Mouse (Mus musculus) liver, embryonic 12.5 days (tissue): ENCODE data around the gene Krt14. TPM values are rescaled to one million over a fixed set of nuclear protein-coding genes. Genes with fewer than 3 reads are reported as not detected.

ENCODE experiments used
- ATAC-seq: fragments of 200-750 bp; cut with Nextera tagmentation; 2 replicates; pipeline ENCODE4 v1.8.0; 2017; ENCODE audit warnings: moderate number of reproducible peaks, mild to moderate bottlenecking, moderate library complexity
- H3K27ac ChIP-seq: fragments of 300-500 bp; sonication (generic); 2 replicates; pipeline ENCODE4 v1.5.1; 2016; ENCODE audit warnings: mild to moderate bottlenecking
- H3K27me3 ChIP-seq: fragments of 300-500 bp; sonication (generic); replicated peaks from 2 replicates; pipeline ENCODE4 v1.6.1; 2016; ENCODE audit warnings: mild to moderate bottlenecking, moderate library complexity
- H3K36me3 ChIP-seq: fragments of 300-500 bp; sonication (generic); 2 replicates; pipeline ENCODE4 v1.6.1; 2016; ENCODE audit warnings: mild to moderate bottlenecking, moderate library complexity
- H3K4me1 ChIP-seq: fragments of 300-500 bp; sonication (generic); 2 replicates; pipeline ENCODE4 v1.6.1; 2016
- H3K4me2 ChIP-seq: fragments of 300-500 bp; sonication (generic); 2 replicates; pipeline ENCODE4 v1.6.1; 2016; ENCODE audit warnings: mild to moderate bottlenecking, moderate library complexity
- H3K4me3 ChIP-seq: fragments of 300-500 bp; sonication (generic); 2 replicates; pipeline ENCODE4 v1.5.1; 2016; ENCODE audit warnings: mild to moderate bottlenecking, moderate library complexity
- H3K9ac ChIP-seq: fragments of 300-500 bp; sonication (generic); 2 replicates; pipeline ENCODE4 v1.6.1; 2016; ENCODE audit warnings: mild to moderate bottlenecking, moderate library complexity
- H3K9me3 ChIP-seq: fragments of 300-500 bp; sonication (generic); replicated peaks from 2 replicates; pipeline ENCODE4 v1.6.1; 2016; ENCODE audit warnings: mild to moderate bottlenecking, moderate library complexity
- WGBS: fragments of 180-500 bp; shearing (Covaris S2); methylation state at CpG from one replicate; pipeline ENCODE4 v1.1.7; 2016; ENCODE audit not compliant: insufficient replicate concordance; 5-methylcytosine and 5-hydroxymethylcytosine counted together
- polyA plus RNA-seq: library from polyadenylated mRNA; unstranded; fragments of >200 nt; fragmentation: Nextera tagmentation; extraction: Ambion mirVana; gene quantifications from 2 replicates; pipeline ENCODE4 v1.2.1, GENCODE M21; 2016

Krt14 gene
- polyA plus RNA-seq, 1 experiment from 2014 or later: 1.1 TPM

GRCm38 (mm10) chr11:100157331-100157730 is 50.0 kb downstream of the Krt14 start:
- H3K27me3 ChIP-seq: no peaks in the 10 kb centered on the region
- H3K4me3 ChIP-seq: no peak overlapping the region
- no peaks in the 10 kb centered on the region for H3K4me1 ChIP-seq
- 59% methylated on average over 3 of the region's 3 CpGs for WGBS
- no peak overlapping the region for H3K27ac ChIP-seq
- no peak overlapping the region for H3K9ac ChIP-seq
- H3K36me3 ChIP-seq: no peaks in the 10 kb centered on the region
- H3K9me3 ChIP-seq: no peaks in the 10 kb centered on the region
- no peak for ATAC-seq
- no peak overlapping the region for H3K4me2 ChIP-seq

- 47% methylated on average over 8 of the region's 8 CpGs for WGBS
- Histone ChIP-seq H3K36me3 (no peaks in the 10 kb centered on the region), H3K4me3 (no peak overlapping the region), H3K9ac (no peak overlapping the region), H3K9me3 (no peaks in the 10 kb centered on the region), H3K27ac (no peak overlapping the region), H3K4me2 (no peak overlapping the region), H3K4me1 (no peaks in the 10 kb centered on the region), H3K27me3 (no peaks in the 10 kb centered on the region)
- no peak for ATAC-seq
Observed at GRCm38 (mm10) chr11:100155497-100156255, 51.7 kb downstream of the Krt14 start.

Other genes with a start within 250 kb of the Krt14 start
- not detected in 2 replicates for gene Krtap29-1, start 228.5 kb downstream of the Krt14 start, polyA plus RNA-seq
- not detected in 2 replicates for gene Krtap16-1, start 221.0 kb downstream of the Krt14 start, polyA plus RNA-seq
- gene Krtap17-1, start 213.6 kb downstream of the Krt14 start, polyA plus RNA-seq: not detected in 2 replicates
- gene Krt33a, start 191.3 kb downstream of the Krt14 start, polyA plus RNA-seq: not detected in 2 replicates
- not detected in 2 replicates for gene Krt33b, start 177.7 kb downstream of the Krt14 start, polyA plus RNA-seq
- not detected in 2 replicates for gene Krt34, start 166.0 kb downstream of the Krt14 start, polyA plus RNA-seq
- gene Krt31, start 157.0 kb downstream of the Krt14 start, polyA plus RNA-seq: not detected in 2 replicates
- not detected in 2 replicates for gene Krt32, start 119.3 kb downstream of the Krt14 start, polyA plus RNA-seq
- gene Krt35, start 111.3 kb downstream of the Krt14 start, polyA plus RNA-seq: not detected in 2 replicates
- not detected in 2 replicates for gene Krt36, start 101.9 kb downstream of the Krt14 start, polyA plus RNA-seq
- gene Krt13, start 86.0 kb downstream of the Krt14 start, polyA plus RNA-seq: not detected in 2 replicates
- gene Krt15, start 71.6 kb downstream of the Krt14 start, polyA plus RNA-seq: 0.28 and 0.36 TPM in 2 replicates
- 4.0 and 6.7 TPM in 2 replicates for gene Krt19, start 58.9 kb downstream of the Krt14 start, polyA plus RNA-seq
- not detected in 2 replicates for gene Krt9, start 14.3 kb downstream of the Krt14 start, polyA plus RNA-seq
- gene Krt16, start 41.4 kb upstream of the Krt14 start, polyA plus RNA-seq: not detected in 2 replicates
- 0.27 and 0.30 TPM in 2 replicates for gene Krt17, start 53.5 kb upstream of the Krt14 start, polyA plus RNA-seq
- not detected in 2 replicates for gene Krt42, start 62.3 kb upstream of the Krt14 start, polyA plus RNA-seq
- gene Eif1, start 112.3 kb upstream of the Krt14 start, polyA plus RNA-seq: 1,823 and 1,858 TPM in 2 replicates
- gene Gast, start 126.9 kb upstream of the Krt14 start, polyA plus RNA-seq: not detected in 2 replicates
- 0.43 and 0.47 TPM in 2 replicates for gene Hap1, start 148.6 kb upstream of the Krt14 start, polyA plus RNA-seq
- 23.9 and 24.3 TPM in 2 replicates for gene Jup, start 190.2 kb upstream of the Krt14 start, polyA plus RNA-seq
- 11.0 and 11.2 TPM in 2 replicates for gene P3h4, start 207.3 kb upstream of the Krt14 start, polyA plus RNA-seq
- gene Fkbp10, start 208.1 kb upstream of the Krt14 start, polyA plus RNA-seq: 20.1 and 23.8 TPM in 2 replicates
- 38.3 and 38.6 TPM in 2 replicates for gene Nt5c3b, start 234.3 kb upstream of the Krt14 start, polyA plus RNA-seq
- 0.12 and 0.32 TPM in 2 replicates for gene Klhl10, start 234.4 kb upstream of the Krt14 start, polyA plus RNA-seq